Mouse (Mus musculus): ENCODE data around the gene Capn9.

Capn9 gene

GRCm38 (mm10) chr8:124635247-124635502, 59.3 kb downstream of the Capn9 start:
- no peak for DNase-seq (ENCODE audit: low read depth, low spot score)

GRCm38 (mm10) chr8:124641599-124641998, 65.7 kb downstream of the Capn9 start:
- DNase-seq (ENCODE audit: low read depth, low spot score), result no peak

DNA sequence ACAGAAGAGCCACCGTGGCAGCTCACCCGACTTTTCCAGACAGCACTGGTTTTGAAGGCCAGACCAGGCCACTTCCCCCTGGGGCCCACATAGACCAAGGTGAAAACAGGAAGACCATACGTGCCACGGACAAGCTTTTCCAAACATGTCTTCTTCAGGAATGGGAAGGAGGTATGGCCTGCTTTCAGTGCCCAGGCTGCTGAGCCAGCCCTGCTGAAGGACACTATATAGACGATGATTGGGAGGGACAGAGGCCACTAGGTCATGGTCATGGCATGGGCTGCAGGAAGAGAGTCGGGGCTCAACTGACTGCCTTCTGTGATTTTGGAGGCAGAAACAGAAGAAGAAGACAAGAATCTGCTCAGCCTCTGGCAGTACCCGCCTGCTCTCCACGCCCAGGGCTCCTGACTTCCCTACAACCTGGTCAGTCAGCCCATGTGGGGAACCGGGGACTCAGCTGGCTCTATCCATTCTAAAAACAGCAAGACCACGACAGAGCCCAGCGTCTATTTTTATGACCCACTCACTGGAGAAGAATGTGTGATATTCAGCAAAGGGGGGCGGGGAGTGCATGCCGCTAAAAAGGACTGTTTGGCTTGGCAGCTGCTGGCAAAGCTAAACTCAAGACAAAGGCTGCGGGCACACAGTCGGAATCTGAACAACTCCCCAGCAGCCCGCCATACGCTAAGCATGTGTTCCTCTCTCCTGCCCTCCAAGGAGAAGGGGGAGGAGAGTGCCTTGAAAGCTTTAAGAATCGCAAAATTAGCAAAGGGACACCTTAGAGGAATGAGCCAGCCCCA, 67.8 kb downstream of the Capn9 start:
- peak; percentile 40 for DNase-seq (ENCODE audit: low read depth, low spot score)

DNA sequence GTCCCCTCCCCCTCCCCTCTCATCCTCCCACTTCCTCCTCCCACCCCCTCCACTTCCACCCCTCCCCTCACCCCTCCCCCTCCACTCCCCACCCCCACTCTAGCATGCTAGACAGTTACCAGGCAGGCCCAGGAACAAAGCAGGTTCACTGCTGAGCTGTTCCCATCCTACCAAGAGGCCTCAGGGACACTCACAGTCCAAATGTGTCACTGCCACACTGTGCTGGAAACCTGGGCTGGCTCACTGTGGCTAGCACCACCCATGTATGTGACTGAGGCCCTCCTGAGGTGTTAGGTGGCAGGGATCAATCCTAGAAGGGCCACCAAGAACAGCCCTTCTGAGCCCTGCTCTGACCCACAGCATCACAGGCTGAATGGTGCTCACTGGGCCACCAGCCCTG, 72.4 kb downstream of the Capn9 start:
- no peak for DNase-seq (ENCODE audit: low read depth, low spot score)

DNA sequence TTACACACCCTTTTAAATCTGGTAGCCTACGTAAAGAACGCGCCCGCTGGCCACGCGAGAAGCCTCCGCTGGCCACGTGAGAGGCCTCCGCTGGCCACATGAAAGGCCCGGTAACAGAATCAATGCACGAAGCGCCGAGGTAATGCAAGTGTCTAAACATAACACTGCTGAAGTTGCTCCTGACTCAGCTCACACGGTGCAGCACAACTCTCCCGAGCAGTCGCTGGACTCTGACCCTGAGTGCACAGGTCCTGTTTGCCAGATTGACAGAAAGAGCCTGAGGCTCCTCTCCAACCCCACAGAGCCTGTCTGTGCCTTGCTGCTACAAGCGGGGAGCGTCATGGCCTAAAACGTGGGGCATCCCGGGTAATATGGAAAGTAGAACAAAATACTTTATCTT, 75.9 kb downstream of the Capn9 start:
- no peak for DNase-seq (ENCODE audit: low read depth, low spot score)

DNA sequence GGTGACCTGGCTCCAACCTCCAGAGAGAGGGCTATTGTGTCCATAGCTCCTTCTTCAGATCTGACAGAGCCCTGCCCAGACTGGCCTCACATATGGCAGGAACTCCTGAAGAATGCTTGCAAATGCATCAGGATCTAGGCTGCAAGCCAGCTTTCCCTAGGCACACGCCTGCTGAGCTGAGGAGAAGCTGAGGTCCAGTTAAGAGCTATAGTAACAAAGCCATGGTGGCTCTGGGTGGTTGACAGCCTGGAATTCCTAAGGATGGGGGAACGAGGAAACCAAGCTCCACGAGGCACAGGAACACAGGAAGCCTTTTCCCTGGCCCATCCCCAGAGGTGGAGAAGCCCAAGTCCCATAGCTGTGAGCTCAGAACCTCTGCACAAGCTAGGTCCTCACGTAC, 76.6 kb downstream of the Capn9 start:
- no peak for DNase-seq (ENCODE audit: low read depth, low spot score)

DNA sequence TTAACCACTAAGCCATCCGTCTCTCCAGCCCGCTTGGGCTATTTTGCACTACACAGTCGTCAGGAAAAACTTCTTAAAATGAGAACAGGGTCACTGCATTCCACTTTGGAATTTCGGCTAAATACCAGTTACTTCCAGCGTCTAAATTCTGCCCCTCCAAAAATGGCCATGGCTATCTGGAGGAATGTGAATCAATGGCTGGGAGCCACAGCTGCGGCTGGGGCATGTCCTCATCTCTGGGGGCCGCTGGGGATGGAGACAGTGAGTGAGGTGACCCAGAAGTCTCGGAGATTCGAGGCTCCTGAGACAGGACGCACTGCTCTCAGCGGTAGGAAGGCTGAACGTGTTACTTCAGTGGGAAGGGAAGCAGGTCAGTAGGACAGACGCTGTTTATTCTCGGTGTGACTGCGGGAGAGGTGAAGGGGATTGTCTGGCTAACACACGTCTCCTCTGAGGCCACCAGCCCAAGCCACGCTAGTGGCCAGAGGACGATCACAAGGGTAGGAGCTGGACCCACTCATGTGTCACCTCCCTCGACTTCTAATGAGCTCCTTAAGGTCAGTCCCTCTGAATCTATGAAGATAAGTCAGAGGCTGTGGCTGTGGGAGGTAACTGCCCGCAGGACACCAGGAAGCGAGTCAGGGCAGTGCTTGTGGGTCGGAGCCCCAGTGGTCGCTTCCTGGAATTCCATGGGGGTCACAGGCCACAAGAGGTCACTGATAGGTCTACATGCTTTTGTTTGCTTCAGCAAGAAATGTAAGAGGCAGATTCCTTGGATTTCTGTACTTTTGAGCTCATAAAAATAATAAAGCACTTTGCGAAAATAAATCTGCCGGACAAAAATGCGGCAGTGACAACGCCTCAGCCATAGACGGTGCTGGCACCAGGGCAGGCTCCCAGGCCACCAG, 77.9 kb downstream of the Capn9 start:
- DNase-seq (ENCODE audit: low read depth, low spot score), result no peak

- DNase-seq (ENCODE audit: low read depth, low spot score), result no peak
These were observed 82.0 kb downstream of the Capn9 start for GRCm38 (mm10) chr8:124657961-124658360.

GRCm38 (mm10) chr8:124658415-124658814, 82.5 kb downstream of the Capn9 start:
- DNase-seq (ENCODE audit: low read depth, low spot score), result peak; percentile 45

DNA sequence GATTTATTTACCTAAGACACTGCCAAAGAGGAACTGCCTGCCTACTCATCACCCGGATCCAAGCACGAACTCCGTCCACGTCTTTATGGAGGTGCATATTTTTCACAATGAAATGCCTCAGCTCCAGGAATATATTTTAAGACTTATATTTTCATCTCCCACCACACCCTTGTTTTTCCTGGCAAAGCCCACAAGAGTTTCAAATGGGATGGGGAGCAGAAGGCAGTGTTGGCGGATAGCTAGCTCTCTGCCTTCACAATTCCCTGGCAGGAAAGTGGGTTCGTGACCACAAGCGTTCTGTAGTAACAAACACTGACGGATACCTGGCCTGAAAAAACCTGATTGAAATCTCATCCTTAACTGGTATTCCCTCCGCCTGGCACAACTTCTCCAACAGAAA, 85.9 kb downstream of the Capn9 start:
- no peak for DNase-seq (ENCODE audit: low read depth, low spot score)

GRCm38 (mm10) chr8:124662446-124663111, 86.7 kb downstream of the Capn9 start:
- no peak for DNase-seq (ENCODE audit: low read depth, low spot score)

GRCm38 (mm10) chr8:124663112-124663873, 87.4 kb downstream of the Capn9 start, which contains the start of gene 2310022B05Rik:
Gene 2310022B05Rik, minus strand, starts transcription at chr8:124663369.
- peak; percentile 78 for DNase-seq (ENCODE audit: low read depth, low spot score)

DNA sequence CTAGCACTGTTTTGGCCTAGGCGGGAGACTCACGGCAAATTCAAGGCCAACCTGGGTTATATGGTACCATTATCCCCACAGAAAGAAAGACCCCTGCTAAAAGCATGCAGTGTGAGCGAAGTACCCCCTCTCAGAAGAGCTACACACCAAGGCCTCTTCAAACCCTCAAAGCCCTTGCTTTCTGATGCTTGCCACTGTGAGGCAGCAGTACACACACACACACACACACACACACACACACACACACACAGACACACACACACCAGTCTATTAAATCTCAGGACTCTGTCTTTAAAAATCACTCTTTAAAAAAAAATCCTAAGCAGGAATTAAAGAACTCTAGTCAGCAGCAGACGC, 87.9 kb downstream of the Capn9 start:
- no peak for DNase-seq (ENCODE audit: low read depth, low spot score)

- DNase-seq (ENCODE audit: low read depth, low spot score), result no peak
These were observed 88.5 kb downstream of the Capn9 start for GRCm38 (mm10) chr8:124664414-124664813.

All from skeletal muscle tissue, adult 2 months (tissue).